Mouse (Mus musculus) hindbrain, embryonic 11.5 days (tissue): ENCODE measurements at regions not wholly inside any gene's neighbourhood (a gene's known extent, or its start where the extent isn't known, plus 50 kb on each side); places are given as distances from the start of the nearest gene placed in this dataset.
A peak's percentile ranks its signal among the peaks of the same experiment; 100 is the strongest.

ENCODE experiments used
- ATAC-seq: fragments of 200-750 bp; cut with Nextera tagmentation; 2 replicates; pipeline ENCODE4 v1.8.0; 2017; ENCODE audit warnings: mild to moderate bottlenecking, moderate TSS enrichment, moderate library complexity; ENCODE audit not compliant: low FRiP score
- DNase-seq: peaks from one replicate; pipeline ENCODE4 v3.0.0-alpha.2; 2015; ENCODE audit warnings: low spot score
- H3K27ac ChIP-seq: fragments of 300-500 bp; sonication (generic); 2 replicates; pipeline ENCODE4 v1.5.1; 2014; ENCODE audit warnings: mild to moderate bottlenecking, low read depth, low read length
- H3K27me3 ChIP-seq: fragments of 300-500 bp; sonication (generic); 2 replicates; pipeline ENCODE4 v1.6.1; 2014; ENCODE audit warnings: mild to moderate bottlenecking, low read length, moderate library complexity, mixed read lengths; ENCODE audit not compliant: control insufficient read depth, insufficient read depth
- H3K36me3 ChIP-seq: fragments of 300-500 bp; sonication (generic); 2 replicates; pipeline ENCODE4 v1.6.1; 2014; ENCODE audit warnings: mild to moderate bottlenecking, low read length, moderate library complexity, mixed read lengths; ENCODE audit not compliant: control insufficient read depth, insufficient read depth
- H3K4me1 ChIP-seq: fragments of 300-500 bp; sonication (generic); replicated peaks from 2 replicates; pipeline ENCODE4 v1.6.1; 2014; ENCODE audit warnings: low read length, mixed read lengths; ENCODE audit not compliant: control insufficient read depth, insufficient read depth
- H3K4me2 ChIP-seq: fragments of 300-500 bp; sonication (generic); replicated peaks from 2 replicates; pipeline ENCODE4 v1.6.1; 2014; ENCODE audit warnings: mild to moderate bottlenecking, low read depth, low read length
- H3K4me3 ChIP-seq: fragments of 300-500 bp; sonication (generic); 2 replicates; pipeline ENCODE4 v1.5.1; 2014; ENCODE audit warnings: low read depth, low read length
- H3K9ac ChIP-seq: fragments of 300-500 bp; sonication (generic); 2 replicates; pipeline ENCODE4 v1.6.1; 2014; ENCODE audit warnings: low read depth, low read length
- H3K9me3 ChIP-seq: fragments of 300-500 bp; sonication (generic); 2 replicates; pipeline ENCODE4 v1.6.1; 2016; ENCODE audit warnings: low read length; ENCODE audit not compliant: control insufficient read depth
- whole genome bisulfite sequencing: fragments of 180-500 bp; shearing (Covaris S2); extraction: QIAGEN DNeasy Blood & Tissue Kit; methylation state at CpG from one replicate; pipeline ENCODE4 v1.1.7; 2014; 5-methylcytosine and 5-hydroxymethylcytosine counted together

DNA sequence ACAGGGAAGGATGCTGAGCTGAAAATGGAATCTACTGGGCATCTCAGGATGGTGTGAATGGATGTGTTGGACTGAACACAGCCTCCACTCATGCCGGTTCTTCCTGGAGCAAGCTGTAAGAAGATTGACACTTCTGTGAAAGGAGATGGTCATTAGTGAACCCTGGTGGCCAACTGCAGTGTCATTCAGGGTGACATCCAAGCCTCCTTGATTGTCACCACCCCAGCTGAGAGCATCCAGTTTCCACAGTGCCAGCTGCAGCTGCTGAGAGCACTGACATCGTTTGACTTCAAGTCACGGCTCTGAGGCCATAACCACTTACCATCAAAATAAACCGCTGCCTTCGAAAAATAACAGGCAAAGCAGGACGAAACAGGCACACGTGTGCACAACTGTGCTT, 121.9 kb upstream of the Agap1 start:
- no peak overlapping the region for H3K4me2 ChIP-seq
- no peak overlapping the region for H3K9ac ChIP-seq
- H3K27me3 ChIP-seq = no peaks in the 10 kb centered on the region
- DNase-seq (no peak), ATAC-seq (no peak)
- H3K4me3 ChIP-seq = no peak overlapping the region
- no peak overlapping the region for H3K27ac ChIP-seq
- no peaks in the 10 kb centered on the region for H3K9me3 ChIP-seq
- no peaks in the 10 kb centered on the region for H3K36me3 ChIP-seq
- WGBS = 70% methylated on average over 7 of the region's 7 CpGs
- H3K4me1 ChIP-seq = no peaks in the 10 kb centered on the region

DNA sequence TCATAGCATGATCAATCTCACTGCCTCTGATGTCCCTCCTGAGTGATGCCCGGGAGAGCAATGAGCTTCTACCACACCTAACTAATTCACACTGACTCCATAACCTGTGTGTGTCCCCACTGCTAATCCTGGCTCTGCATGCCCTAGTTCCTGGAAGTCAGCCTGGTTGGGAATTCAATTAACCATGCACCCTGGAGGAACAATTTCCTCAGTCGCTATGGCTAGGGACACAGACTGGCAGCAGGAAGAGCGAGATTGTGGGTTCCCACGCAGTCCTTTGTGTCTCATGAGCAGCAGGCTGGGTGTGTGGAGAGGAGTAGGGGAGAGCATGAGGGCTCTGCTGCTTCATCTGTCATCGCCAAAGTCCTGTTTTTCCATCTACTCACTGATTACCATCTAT, 116.7 kb upstream of the Agap1 start:
- no peaks in the 10 kb centered on the region for H3K9me3 ChIP-seq
- DNase-seq = no peak
- no peak overlapping the region for H3K4me3 ChIP-seq
- no peaks in the 10 kb centered on the region for H3K4me1 ChIP-seq
- no peaks in the 10 kb centered on the region for H3K36me3 ChIP-seq
- no peak for ATAC-seq
- H3K4me2 ChIP-seq = no peak overlapping the region
- H3K27ac ChIP-seq = no peak overlapping the region
- 78% methylated on average over 5 of the region's 5 CpGs for WGBS
- H3K27me3 ChIP-seq = no peaks in the 10 kb centered on the region
- H3K9ac ChIP-seq = no peak overlapping the region

DNA sequence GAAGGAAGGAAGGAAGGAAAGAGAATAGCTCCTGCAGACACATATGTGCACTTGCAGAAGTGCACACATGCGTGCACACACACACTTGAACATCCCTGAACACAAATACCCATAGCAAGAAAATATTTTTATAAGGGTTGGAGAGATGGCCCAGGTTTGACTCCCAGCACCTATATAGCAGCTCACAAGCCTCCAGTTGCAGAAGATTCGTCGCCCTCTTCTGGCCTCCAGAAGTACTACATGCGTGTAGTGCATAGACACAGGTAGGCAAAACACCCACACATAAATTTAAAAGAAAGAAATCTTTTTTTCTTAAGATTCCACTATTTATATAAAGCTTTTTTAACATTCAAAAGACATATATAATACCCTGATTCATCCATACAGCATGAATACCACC, 111.8 kb upstream of the Agap1 start:
- Histone ChIP-seq H3K27me3 (no peaks in the 10 kb centered on the region), H3K27ac (no peak overlapping the region), H3K9ac (no peak overlapping the region), H3K4me3 (no peak overlapping the region), H3K9me3 (no peaks in the 10 kb centered on the region), H3K4me2 (no peak overlapping the region), H3K4me1 (no peaks in the 10 kb centered on the region), H3K36me3 (no peaks in the 10 kb centered on the region)
- 53% methylated on average over 4 of the region's 4 CpGs for WGBS
- ATAC-seq = no peak
- no peak for DNase-seq

DNA sequence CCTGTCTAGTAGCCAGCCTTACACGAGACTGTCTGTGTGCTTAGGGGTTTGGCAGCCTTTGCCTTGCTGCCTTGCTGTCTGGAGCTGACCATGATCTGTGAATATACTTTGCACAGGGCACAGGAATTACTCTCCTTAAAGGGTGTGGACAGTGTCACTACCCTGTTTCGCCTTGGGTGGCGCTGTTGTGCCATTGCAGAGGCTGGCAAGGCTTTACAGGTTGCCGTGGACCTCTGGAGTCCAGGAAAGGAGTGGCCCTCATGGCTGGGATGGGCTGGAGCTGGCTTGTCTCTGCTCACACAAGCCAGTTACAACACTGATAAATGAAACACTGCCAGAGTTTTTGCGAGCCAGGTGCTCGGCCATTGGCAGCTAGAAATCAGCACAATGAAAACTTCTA, 110.1 kb upstream of the Agap1 start:
- Histone ChIP-seq H3K27me3 (no peaks in the 10 kb centered on the region), H3K9ac (no peak overlapping the region), H3K27ac (no peak overlapping the region), H3K4me1 (no peaks in the 10 kb centered on the region), H3K4me2 (no peak overlapping the region), H3K9me3 (no peaks in the 10 kb centered on the region), H3K36me3 (no peaks in the 10 kb centered on the region), H3K4me3 (no peak overlapping the region)
- peak; percentile 62 for DNase-seq
- ATAC-seq = no peak
- WGBS = 39% methylated on average over 6 of the region's 6 CpGs

DNA sequence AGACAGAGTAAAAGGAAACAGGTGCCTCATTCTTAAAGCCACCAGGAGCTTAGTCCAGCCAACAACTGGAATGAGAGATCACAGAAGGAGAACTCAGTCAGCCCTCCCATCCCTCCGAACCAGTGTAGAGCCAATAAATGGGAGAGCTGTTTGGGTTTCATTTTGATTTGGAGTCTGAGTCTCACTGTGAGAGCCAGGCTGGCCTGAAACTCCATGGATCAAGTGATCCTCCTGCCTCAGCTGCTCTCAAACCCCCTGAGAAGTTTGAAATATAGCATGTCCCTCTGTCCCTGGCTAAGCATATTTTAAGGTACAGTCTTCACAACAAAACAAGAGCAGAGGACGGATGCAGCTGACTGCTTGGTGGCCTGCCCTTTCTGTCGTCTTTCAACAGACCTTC, 107.3 kb upstream of the Agap1 start:
- WGBS = 63% methylated on average over 3 of the region's 3 CpGs
- Histone ChIP-seq H3K4me1 (no peaks in the 10 kb centered on the region), H3K36me3 (no peaks in the 10 kb centered on the region), H3K9ac (no peak overlapping the region), H3K9me3 (no peaks in the 10 kb centered on the region), H3K4me3 (no peak overlapping the region), H3K27ac (no peak overlapping the region), H3K27me3 (no peaks in the 10 kb centered on the region), H3K4me2 (no peak overlapping the region)
- DNase-seq = no peak
- ATAC-seq = no peak

DNA sequence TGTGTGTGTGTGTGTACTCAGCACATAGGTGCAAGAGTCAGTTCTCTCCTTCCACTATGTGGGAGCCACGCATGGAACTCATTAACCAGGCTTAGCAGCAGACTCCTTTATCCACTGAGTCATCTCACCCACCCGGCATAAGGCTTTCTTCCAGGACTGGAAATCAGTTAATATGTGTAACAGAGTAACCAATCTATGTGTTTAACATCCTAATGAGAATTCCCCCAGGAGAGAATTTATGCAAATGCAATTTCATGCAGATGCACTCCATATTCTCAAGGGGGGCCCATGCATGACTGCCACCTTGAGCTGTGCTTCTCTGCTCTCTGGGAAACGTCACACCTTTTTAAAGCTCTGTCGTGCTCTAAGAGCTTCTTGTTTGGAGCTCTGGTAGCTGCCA, 101.7 kb upstream of the Agap1 start:
- no peaks in the 10 kb centered on the region for H3K27me3 ChIP-seq
- H3K9ac ChIP-seq = no peak overlapping the region
- 65% methylated on average over 4 of the region's 4 CpGs for WGBS
- H3K36me3 ChIP-seq = no peaks in the 10 kb centered on the region
- ATAC-seq (no peak), DNase-seq (no peak)
- H3K4me1 ChIP-seq = no peaks in the 10 kb centered on the region
- H3K4me3 ChIP-seq = no peak overlapping the region
- no peak overlapping the region for H3K27ac ChIP-seq
- no peaks in the 10 kb centered on the region for H3K9me3 ChIP-seq
- H3K4me2 ChIP-seq = no peak overlapping the region

DNA sequence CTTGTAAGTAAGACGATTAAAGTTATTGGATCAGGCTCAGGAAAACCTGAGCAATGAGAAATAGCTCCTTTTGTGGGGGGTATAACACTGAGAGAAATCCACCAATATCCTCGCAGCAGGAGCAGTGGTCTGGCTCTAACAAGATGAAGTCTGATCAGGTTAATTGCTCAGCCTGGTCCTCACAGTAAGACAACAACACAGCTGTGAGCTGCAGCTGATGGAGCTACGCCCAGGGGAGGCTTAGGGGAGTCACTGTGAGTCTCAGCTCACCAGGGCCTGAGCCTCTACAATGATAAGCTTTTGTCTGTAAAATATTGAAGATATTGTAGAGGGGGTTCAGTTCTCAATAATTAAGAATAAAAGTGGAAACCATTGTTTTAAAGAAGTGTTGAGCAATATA, 95.3 kb upstream of the Agap1 start:
- Histone ChIP-seq H3K4me1 (no peaks in the 10 kb centered on the region), H3K9ac (no peak overlapping the region), H3K36me3 (no peaks in the 10 kb centered on the region), H3K27me3 (no peaks in the 10 kb centered on the region), H3K9me3 (no peaks in the 10 kb centered on the region), H3K4me3 (no peak overlapping the region), H3K4me2 (no peak overlapping the region), H3K27ac (no peak overlapping the region)
- ATAC-seq = no peak
- no peak for DNase-seq
- 66% methylated on average over 3 of the region's 3 CpGs for WGBS

DNA sequence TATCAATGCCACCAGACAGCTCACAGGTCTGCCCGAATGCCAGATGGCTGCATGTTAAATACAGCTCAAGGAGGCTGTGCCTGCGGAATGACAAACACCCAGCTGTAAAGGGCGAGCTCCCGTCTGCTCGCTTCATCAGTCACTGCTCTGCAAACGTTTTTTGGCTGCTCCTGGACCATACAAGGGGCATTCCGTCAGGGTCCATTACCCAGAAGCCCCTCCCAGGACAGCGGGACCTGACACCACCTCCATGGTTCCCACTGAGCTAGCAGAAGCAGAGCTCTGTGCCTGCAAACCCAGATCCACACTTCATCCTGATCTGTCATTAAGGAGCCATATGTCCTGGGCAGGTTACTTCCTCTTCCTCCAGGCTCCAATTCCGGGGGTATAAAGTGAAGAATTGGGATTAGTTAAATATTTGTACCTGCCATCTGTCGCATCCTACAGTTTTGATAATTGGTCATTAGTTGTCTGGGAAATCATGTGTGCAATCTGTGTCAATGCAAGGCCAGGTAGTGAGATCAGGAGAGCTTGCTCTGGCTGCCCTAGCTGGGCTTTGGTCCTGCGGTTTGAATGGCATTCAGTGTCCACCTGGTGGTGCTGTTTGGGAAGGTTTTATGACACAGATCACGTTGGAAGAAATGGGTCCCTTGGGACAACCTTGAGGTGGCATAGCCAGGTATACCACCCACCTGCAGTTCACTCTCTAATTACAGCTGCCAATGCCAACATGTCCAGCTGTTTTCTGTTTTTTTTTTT, 89.9 kb upstream of the Agap1 start:
- Histone ChIP-seq H3K9ac (no peak overlapping the region), H3K27me3 (no peaks in the 10 kb centered on the region), H3K4me2 (no peak overlapping the region), H3K4me1 (no peaks in the 10 kb centered on the region), H3K36me3 (no peaks in the 10 kb centered on the region), H3K9me3 (no peaks in the 10 kb centered on the region), H3K27ac (no peak overlapping the region), H3K4me3 (no peak overlapping the region)
- ATAC-seq = no peak
- DNase-seq = peak; percentile 13
- 55% methylated on average over 12 of the region's 12 CpGs for WGBS

DNA sequence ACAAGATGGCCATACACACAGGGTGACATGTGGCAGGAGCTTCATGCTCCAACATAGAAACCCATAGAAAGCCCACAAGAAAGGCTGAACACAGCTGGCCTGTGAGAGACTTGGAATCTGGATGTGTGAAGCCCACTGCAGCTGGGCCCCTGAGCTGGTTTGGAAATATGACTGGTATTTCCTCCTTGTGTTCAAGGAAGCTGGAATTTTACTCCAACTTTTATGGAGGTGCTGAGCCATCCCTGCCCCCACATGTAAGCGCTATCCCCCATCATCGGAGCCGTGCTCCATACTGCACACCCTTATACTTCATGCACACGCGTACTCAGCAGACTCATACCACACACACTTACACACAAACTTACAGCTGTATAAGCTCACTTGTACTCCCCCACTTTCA, 87.7 kb upstream of the Agap1 start:
- Histone ChIP-seq H3K4me1 (no peaks in the 10 kb centered on the region), H3K9ac (no peak overlapping the region), H3K27me3 (no peaks in the 10 kb centered on the region), H3K36me3 (no peaks in the 10 kb centered on the region), H3K9me3 (no peaks in the 10 kb centered on the region), H3K27ac (no peak overlapping the region), H3K4me3 (no peak overlapping the region), H3K4me2 (no peak overlapping the region)
- ATAC-seq (no peak), DNase-seq (no peak)
- 87% methylated on average over 5 of the region's 5 CpGs for WGBS
